Mouse (Mus musculus): Measurements from ENCODE around the gene Snx21. TPM values are rescaled to one million over a fixed set of nuclear protein-coding genes. Genes with fewer than 3 reads are reported as not detected.
A peak's percentile ranks its signal among the peaks of the same experiment; 100 is the strongest.

Snx21 gene
- polyA plus RNA-seq, 1 experiment = 14.4 TPM

DNA sequence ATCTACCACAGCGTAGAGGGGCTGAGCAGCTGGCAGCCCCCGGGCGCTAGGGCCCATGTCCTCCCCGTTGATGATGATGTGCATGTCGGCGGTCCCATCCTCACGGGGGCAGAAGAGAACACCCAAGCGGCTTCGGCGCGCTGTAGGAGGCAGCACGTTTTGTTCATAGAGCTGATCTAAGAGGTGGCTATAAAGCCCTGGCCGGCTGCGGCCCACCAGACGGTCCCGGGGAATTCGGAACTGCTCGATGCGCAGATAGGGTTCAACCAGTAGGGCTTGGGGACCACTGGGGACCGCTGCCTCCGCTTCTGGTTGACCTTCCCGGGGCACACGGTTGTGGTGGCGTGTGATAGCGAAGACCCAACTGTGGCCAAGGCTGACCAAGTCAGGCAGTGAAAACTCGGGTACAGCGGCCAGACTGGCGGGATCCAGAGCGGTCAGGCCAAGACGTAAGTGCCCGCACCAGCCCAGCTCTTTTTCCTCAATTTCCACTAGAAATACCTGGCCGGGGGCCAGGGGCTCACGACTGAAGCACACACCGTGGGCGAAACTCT is 47.2 kb downstream of the Snx21 start, which contains the start of gene Ctsa:
TSS of gene Ctsa (plus strand) at position 126 of the 554 bp plus-strand sequence.
- peak; percentile 57; the same call in 1 of the 2 replicates for TF ChIP-seq CTCF (IDR thresholded peaks at IDR 0.05; ENCODE audit: borderline replicate concordance, insufficient read depth, low read length)
- peak; percentile 75 for TF ChIP-seq POLR2A (IDR thresholded peaks at IDR 0.05; ENCODE audit: low read depth, low read length)
- Histone ChIP-seq H3K4me3 (ENCODE audit: insufficient read depth, low read length) (peak within 1 kb of the TSS; percentile 82), H3K4me1 (ENCODE audit: control insufficient read depth, insufficient read depth, low read length) (no peaks in the 10 kb centered on the region; the same call in 1 of the 2 replicates), H3K27ac (ENCODE audit: insufficient read depth, low read length) (peak within 1 kb of the TSS; percentile 85)

DNA sequence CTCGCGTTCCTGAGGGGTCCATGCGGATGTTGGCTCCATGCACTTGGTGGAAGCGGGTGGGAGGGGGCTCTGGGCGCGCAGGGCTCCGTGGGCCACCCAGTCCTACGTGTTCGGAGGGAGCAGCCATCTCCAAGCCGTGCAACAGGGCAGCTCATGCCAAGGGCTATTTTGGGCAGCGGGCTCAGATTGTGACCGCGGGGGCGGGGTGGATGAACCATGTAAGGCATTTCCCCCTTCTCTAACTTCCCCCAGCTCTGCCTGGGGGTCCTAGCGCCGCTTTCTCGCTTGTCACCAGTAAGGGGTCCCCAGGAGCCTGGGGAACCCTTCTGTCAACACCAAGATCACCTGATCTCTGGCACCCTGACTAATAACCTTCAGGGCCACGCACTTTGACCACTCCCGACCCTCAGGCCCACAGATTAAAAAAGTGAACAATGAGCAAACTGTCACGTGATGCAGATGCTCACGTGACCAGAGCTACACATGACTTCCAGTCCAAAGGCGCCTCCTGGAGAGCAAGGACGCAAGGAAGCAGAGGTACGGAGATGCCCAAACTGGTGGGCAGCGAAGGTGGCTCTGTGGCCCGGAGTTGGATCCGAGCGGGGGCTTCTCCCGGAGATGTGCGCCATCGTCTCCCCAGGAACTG is 47.8 kb downstream of the Snx21 start, which contains the start of gene Neurl2:
TSS of gene Neurl2 (minus strand) at position 143 of the 646 bp plus-strand sequence.
- H3K4me3 ChIP-seq (ENCODE audit: insufficient read depth, low read length) = peak within 1 kb of the TSS; percentile 82
- TF ChIP-seq POLR2A (IDR thresholded peaks at IDR 0.05; ENCODE audit: low read depth, low read length) = peak; percentile 87
- TF ChIP-seq CTCF (IDR thresholded peaks at IDR 0.05; ENCODE audit: borderline replicate concordance, insufficient read depth, low read length) = 0 out of 2 replicates have a peak, but pooled peaks have one; percentile 10
- H3K4me1 ChIP-seq (ENCODE audit: control insufficient read depth, insufficient read depth, low read length) = no peaks in the 10 kb centered on the region; the same call in 1 of the 2 replicates
- peak within 1 kb of the TSS; percentile 85 for H3K27ac ChIP-seq (ENCODE audit: insufficient read depth, low read length)

DNA sequence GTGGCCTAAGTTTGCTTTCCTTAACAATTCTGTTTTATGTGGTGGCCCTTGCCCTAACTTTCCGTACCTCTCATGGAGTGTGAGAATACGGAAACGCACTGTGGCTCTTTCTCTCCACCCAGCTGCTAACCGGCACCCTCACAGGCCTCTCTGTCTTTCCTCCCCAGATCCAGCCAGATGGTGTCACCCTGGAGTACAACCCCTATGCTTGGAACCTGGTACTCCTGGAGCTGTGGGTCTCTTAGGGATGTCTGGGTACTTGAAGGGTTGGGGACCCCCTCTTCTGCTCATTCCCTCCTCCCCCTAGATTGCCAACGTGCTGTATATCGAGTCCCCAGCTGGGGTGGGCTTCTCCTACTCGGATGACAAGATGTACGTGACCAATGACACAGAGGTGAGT is 48.9 kb downstream of the Snx21 start:
- H3K4me3 ChIP-seq (ENCODE audit: insufficient read depth, low read length) = peak overlapping the region; percentile 82
- no peaks in the 10 kb centered on the region; the same call in 1 of the 2 replicates for H3K4me1 ChIP-seq (ENCODE audit: control insufficient read depth, insufficient read depth, low read length)
- TF ChIP-seq POLR2A (IDR thresholded peaks at IDR 0.05; ENCODE audit: low read depth, low read length) (0 out of 2 replicates have a peak, but pooled peaks have one; percentile 20), CTCF (IDR thresholded peaks at IDR 0.05; ENCODE audit: borderline replicate concordance, insufficient read depth, low read length) (0 out of 2 replicates have a peak, but pooled peaks have one; percentile 8)
- H3K27ac ChIP-seq (ENCODE audit: insufficient read depth, low read length) = peak overlapping the region; percentile 43

DNA sequence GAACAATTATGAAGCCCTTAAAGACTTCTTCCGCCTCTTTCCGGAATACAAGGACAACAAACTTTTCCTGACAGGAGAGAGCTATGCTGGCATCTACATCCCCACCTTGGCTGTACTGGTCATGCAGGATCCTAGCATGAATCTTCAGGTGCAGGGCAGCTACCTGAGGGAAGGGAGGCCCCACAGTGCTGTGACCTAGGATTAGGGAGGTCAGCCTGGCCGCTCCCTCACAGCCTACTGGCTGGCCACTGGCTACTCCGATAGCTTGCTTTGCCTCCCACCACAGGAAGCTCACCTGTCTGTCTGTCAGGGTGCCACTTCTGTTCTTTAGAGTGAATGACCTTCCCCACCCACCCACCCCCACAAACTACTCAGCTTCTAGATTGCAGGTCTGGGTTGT is 49.5 kb downstream of the Snx21 start:
- no peaks in the 10 kb centered on the region; the same call in 1 of the 2 replicates for H3K4me1 ChIP-seq (ENCODE audit: control insufficient read depth, insufficient read depth, low read length)
- no peak overlapping the region for H3K4me3 ChIP-seq (ENCODE audit: insufficient read depth, low read length)
- TF ChIP-seq POLR2A (IDR thresholded peaks at IDR 0.05; ENCODE audit: low read depth, low read length) (no peak), CTCF (IDR thresholded peaks at IDR 0.05; ENCODE audit: borderline replicate concordance, insufficient read depth, low read length) (no peak)
- no peak overlapping the region for H3K27ac ChIP-seq (ENCODE audit: insufficient read depth, low read length)

Other genes with a start within 250 kb of the Snx21 start
- gene Wfdc2, start 223.4 kb upstream of the Snx21 start, polyA plus RNA-seq (2011; ENCODE audit: insufficient read length, low read depth, missing spikeins) = not detected in 2 replicates
- not detected in 2 replicates for gene Spint3, start 212.4 kb upstream of the Snx21 start, polyA plus RNA-seq (2011; ENCODE audit: insufficient read length, low read depth, missing spikeins)
- not detected in 2 replicates for gene Wfdc6a, start 200.4 kb upstream of the Snx21 start, polyA plus RNA-seq (2011; ENCODE audit: insufficient read length, low read depth, missing spikeins)
- not detected in 2 replicates for gene Eppin, start 192.2 kb upstream of the Snx21 start, polyA plus RNA-seq (2011; ENCODE audit: insufficient read length, low read depth, missing spikeins)
- gene Wfdc6b, start 172.3 kb upstream of the Snx21 start, polyA plus RNA-seq (2011; ENCODE audit: insufficient read length, low read depth, missing spikeins) = not detected in 2 replicates
- gene Wfdc8, start 172.2 kb upstream of the Snx21 start, polyA plus RNA-seq (2011; ENCODE audit: insufficient read length, low read depth, missing spikeins) = not detected in 2 replicates
- not detected in 2 replicates for gene Wfdc16, start 147.0 kb upstream of the Snx21 start, polyA plus RNA-seq (2011; ENCODE audit: insufficient read length, low read depth, missing spikeins)
- gene Wfdc10, start 129.8 kb upstream of the Snx21 start, polyA plus RNA-seq (2011; ENCODE audit: insufficient read length, low read depth, missing spikeins) = not detected in 2 replicates
- gene Wfdc9, start 129.2 kb upstream of the Snx21 start, polyA plus RNA-seq (2011; ENCODE audit: insufficient read length, low read depth, missing spikeins) = not detected in 2 replicates
- not detected in 2 replicates for gene Wfdc11, start 111.7 kb upstream of the Snx21 start, polyA plus RNA-seq (2011; ENCODE audit: insufficient read length, low read depth, missing spikeins)
- not detected in 2 replicates for gene Wfdc13, start 100.7 kb upstream of the Snx21 start, polyA plus RNA-seq (2011; ENCODE audit: insufficient read length, low read depth, missing spikeins)
- not detected in 2 replicates for gene Spint4, start 87.3 kb upstream of the Snx21 start, polyA plus RNA-seq (2011; ENCODE audit: insufficient read length, low read depth, missing spikeins)
- not detected in 2 replicates for gene Spint5, start 70.5 kb upstream of the Snx21 start, polyA plus RNA-seq (2011; ENCODE audit: insufficient read length, low read depth, missing spikeins)
- not detected in 2 replicates for gene Wfdc3, start 39.9 kb upstream of the Snx21 start, polyA plus RNA-seq (2011; ENCODE audit: insufficient read length, low read depth, missing spikeins)
- 28.7 and 30.8 TPM in 2 replicates for gene Dnttip1, start 39.8 kb upstream of the Snx21 start, polyA plus RNA-seq (2011; ENCODE audit: insufficient read length, low read depth, missing spikeins)
- gene Ube2c, start 15.9 kb upstream of the Snx21 start, polyA plus RNA-seq (2011; ENCODE audit: insufficient read length, low read depth, missing spikeins) = 101 and 146 TPM in 2 replicates
- not detected in 2 replicates for gene Tnnc2, start 5.9 kb upstream of the Snx21 start, polyA plus RNA-seq (2011; ENCODE audit: insufficient read length, low read depth, missing spikeins)
- 12.1 and 13.5 TPM in 2 replicates for gene Acot8, start 19.1 kb downstream of the Snx21 start, polyA plus RNA-seq (2011; ENCODE audit: insufficient read length, low read depth, missing spikeins)
- 3.7 and 4.1 TPM in 2 replicates for gene Zswim3, start 19.3 kb downstream of the Snx21 start, polyA plus RNA-seq (2011; ENCODE audit: insufficient read length, low read depth, missing spikeins)
- gene Zswim1, start 36.9 kb downstream of the Snx21 start, polyA plus RNA-seq (2011; ENCODE audit: insufficient read length, low read depth, missing spikeins) = 10.1 and 12.5 TPM in 2 replicates
- not detected in 2 replicates for gene Spata25, start 42.7 kb downstream of the Snx21 start, polyA plus RNA-seq (2011; ENCODE audit: insufficient read length, low read depth, missing spikeins)
- gene Ctsa, start 47.0 kb downstream of the Snx21 start, polyA plus RNA-seq (2011; ENCODE audit: insufficient read length, low read depth, missing spikeins) = 250 and 288 TPM in 2 replicates
- gene Neurl2, start 47.6 kb downstream of the Snx21 start, polyA plus RNA-seq (2011; ENCODE audit: insufficient read length, low read depth, missing spikeins) = 5.0 and 7.4 TPM in 2 replicates
- gene Pltp, start 71.9 kb downstream of the Snx21 start, polyA plus RNA-seq (2011; ENCODE audit: insufficient read length, low read depth, missing spikeins) = 26.5 and 39.5 TPM in 2 replicates
- 18.2 and 18.3 TPM in 2 replicates for gene Pcif1, start 93.5 kb downstream of the Snx21 start, polyA plus RNA-seq (2011; ENCODE audit: insufficient read length, low read depth, missing spikeins)
- 11.0 and 11.9 TPM in 2 replicates for gene Zfp335, start 125.9 kb downstream of the Snx21 start, polyA plus RNA-seq (2011; ENCODE audit: insufficient read length, low read depth, missing spikeins)
- 8.0 and 8.1 TPM in 2 replicates for gene Mmp9, start 155.0 kb downstream of the Snx21 start, polyA plus RNA-seq (2011; ENCODE audit: insufficient read length, low read depth, missing spikeins)
- gene Slc12a5, start 175.0 kb downstream of the Snx21 start, polyA plus RNA-seq (2011; ENCODE audit: insufficient read length, low read depth, missing spikeins) = 0.55 and 1.4 TPM in 2 replicates
- gene Ncoa5, start 249.0 kb downstream of the Snx21 start, polyA plus RNA-seq (2011; ENCODE audit: insufficient read length, low read depth, missing spikeins) = 28.4 and 33.5 TPM in 2 replicates